Mouse (Mus musculus) liver, adult 2 months (tissue): Measurements from ENCODE around the gene Calr3. TPM values are rescaled to one million over a fixed set of nuclear protein-coding genes. Genes with fewer than 3 reads are reported as not detected.

Experiments
- DNase-seq: peaks from one replicate; pipeline ENCODE4 v3.0.0-alpha.2; 2011; ENCODE audit warnings: low read depth, low spot score; ENCODE audit errors: extremely low read depth
- H3K27ac ChIP-seq: fragments of 200-500 bp; replicated peaks from 2 replicates; pipeline ENCODE4 v1.5.1; 2012; ENCODE audit warnings: low read depth, mild to moderate bottlenecking, control low read depth, inconsistent platforms, low read length; ENCODE audit not compliant: insufficient read depth
- H3K27me3 ChIP-seq: fragments of 200-500 bp; 2 replicates; pipeline ENCODE4 v1.6.1; 2012; ENCODE audit warnings: mild to moderate bottlenecking, moderate library complexity, low read length, inconsistent platforms; ENCODE audit not compliant: control insufficient read depth, insufficient read depth
- H3K36me3 ChIP-seq: fragments of 200-500 bp; 2 replicates; pipeline ENCODE4 v1.6.1; 2012; ENCODE audit warnings: low read length, inconsistent platforms; ENCODE audit not compliant: control insufficient read depth, insufficient read depth
- H3K4me1 ChIP-seq: fragments of 200-500 bp; 2 replicates; pipeline ENCODE4 v1.6.1; 2011; ENCODE audit warnings: low read length; ENCODE audit not compliant: control insufficient read depth, insufficient read depth
- H3K4me3 ChIP-seq: fragments of 200-500 bp; 2 replicates; pipeline ENCODE4 v1.5.1; 2011; ENCODE audit warnings: low read depth, mild to moderate bottlenecking, control low read depth, low read length, moderate library complexity; ENCODE audit not compliant: insufficient read depth
- H3K79me2 ChIP-seq: fragments of 200-500 bp; 2 replicates; pipeline ENCODE4 v1.6.1; 2012; ENCODE audit warnings: inconsistent platforms, mild to moderate bottlenecking, low read length, moderate library complexity; ENCODE audit not compliant: control insufficient read depth, insufficient read depth
- H3K9ac ChIP-seq: fragments of 200-500 bp; 2 replicates; pipeline ENCODE4 v1.6.1; 2012; ENCODE audit warnings: low read depth, mild to moderate bottlenecking, control low read depth, inconsistent platforms, low read length
- CTCF ChIP-seq: fragments of 200-500 bp; IDR thresholded peaks from 2 replicates; pipeline ENCODE4 v1.5.1; 2011; ENCODE audit warnings: low read depth, low read length, control low read depth
- POLR2A ChIP-seq: fragments of 200-500 bp; IDR thresholded peaks from 2 replicates; pipeline ENCODE4 v1.6.1; 2011; ENCODE audit warnings: low read length, control low read depth; ENCODE audit not compliant: insufficient read depth; ENCODE audit errors: extremely low read depth
- WGBS: fragments of 180-500 bp; shearing (Covaris S2); methylation state at CpG from one replicate; pipeline ENCODE4 v1.1.7; 2018; 5-methylcytosine and 5-hydroxymethylcytosine counted together
- polyA plus RNA-seq: library from polyadenylated mRNA; depleted of rRNA; stranded (reverse); fragments of >200 nt; gene quantifications from 2 replicates; pipeline ENCODE4 v1.2.3, GENCODE M21; 2012
- total RNA-seq: library from RNA; depleted of rRNA; stranded (reverse); fragments of >200 nt; gene quantifications from 2 replicates; pipeline ENCODE4 v1.2.3, GENCODE M21; 2014

Calr3 gene
- total and polyA plus RNA-seq, 2 experiments = 0.54 to 3.1 TPM

DNA sequence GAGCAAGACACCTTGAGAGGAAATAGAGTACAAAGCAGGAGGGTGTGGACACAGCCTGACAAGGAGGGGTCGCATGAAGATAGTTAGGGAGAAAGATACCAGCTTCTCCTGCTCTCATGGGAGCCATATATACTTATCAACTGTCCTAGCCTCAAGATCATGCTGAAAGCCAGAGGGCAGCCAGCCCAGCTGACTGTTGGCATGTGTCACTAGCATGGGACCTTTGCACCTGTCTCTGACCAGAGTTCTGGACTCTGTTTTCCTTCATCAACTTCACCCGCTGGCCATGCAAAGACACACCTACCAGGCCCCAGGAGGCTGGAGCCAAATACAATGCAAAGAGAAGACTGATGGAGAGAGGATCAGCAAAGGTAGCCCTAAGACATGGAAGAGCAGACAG, 25.6 kb upstream of the Calr3 start:
- TF ChIP-seq POLR2A = no peak
- TF ChIP-seq CTCF = no peak
- peaks cover 15% of the 10 kb centered on the region for H3K4me1 ChIP-seq
- H3K27ac ChIP-seq = peak overlapping the region; percentile 37
- no peak overlapping the region for H3K9ac ChIP-seq
- DNase-seq = peak; percentile 92
- no peak overlapping the region for H3K4me3 ChIP-seq
- H3K27me3 ChIP-seq = no peaks in the 10 kb centered on the region
- peaks cover 28% of the 10 kb centered on the region for H3K36me3 ChIP-seq
- WGBS = 46% methylated on average over 2 of the region's 2 CpGs
- H3K79me2 ChIP-seq = no peaks in the 10 kb centered on the region

DNA sequence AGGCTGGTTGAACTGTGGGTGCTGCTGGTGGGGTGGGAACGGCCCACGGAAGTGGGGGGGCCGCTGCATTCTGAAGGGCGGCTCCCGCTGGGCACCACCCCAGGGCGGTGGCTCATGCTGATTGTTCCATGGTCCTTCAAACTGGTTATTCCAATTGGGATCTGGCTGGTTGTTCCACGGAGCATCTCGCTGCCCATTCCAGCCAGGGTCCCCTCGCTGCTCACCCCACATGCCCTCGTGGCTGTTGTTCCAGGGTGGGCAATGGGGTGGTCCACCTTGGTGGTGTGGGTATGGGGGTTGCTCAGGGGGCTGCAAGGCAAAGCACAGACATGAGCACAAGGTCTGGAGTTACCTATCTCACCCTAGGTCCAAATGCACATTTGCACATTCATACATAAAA, 20.5 kb upstream of the Calr3 start:
- TF ChIP-seq POLR2A = no peak
- no peak for TF ChIP-seq CTCF
- DNase-seq = no peak
- H3K9ac ChIP-seq = no peak overlapping the region
- no peaks in the 10 kb centered on the region for H3K27me3 ChIP-seq
- H3K27ac ChIP-seq = no peak overlapping the region
- peaks cover 37% of the 10 kb centered on the region for H3K36me3 ChIP-seq
- no peak overlapping the region for H3K4me3 ChIP-seq
- peaks cover 6% of the 10 kb centered on the region for H3K4me1 ChIP-seq
- 97% methylated on average over 10 of the region's 10 CpGs for WGBS
- no peaks in the 10 kb centered on the region for H3K79me2 ChIP-seq

DNA sequence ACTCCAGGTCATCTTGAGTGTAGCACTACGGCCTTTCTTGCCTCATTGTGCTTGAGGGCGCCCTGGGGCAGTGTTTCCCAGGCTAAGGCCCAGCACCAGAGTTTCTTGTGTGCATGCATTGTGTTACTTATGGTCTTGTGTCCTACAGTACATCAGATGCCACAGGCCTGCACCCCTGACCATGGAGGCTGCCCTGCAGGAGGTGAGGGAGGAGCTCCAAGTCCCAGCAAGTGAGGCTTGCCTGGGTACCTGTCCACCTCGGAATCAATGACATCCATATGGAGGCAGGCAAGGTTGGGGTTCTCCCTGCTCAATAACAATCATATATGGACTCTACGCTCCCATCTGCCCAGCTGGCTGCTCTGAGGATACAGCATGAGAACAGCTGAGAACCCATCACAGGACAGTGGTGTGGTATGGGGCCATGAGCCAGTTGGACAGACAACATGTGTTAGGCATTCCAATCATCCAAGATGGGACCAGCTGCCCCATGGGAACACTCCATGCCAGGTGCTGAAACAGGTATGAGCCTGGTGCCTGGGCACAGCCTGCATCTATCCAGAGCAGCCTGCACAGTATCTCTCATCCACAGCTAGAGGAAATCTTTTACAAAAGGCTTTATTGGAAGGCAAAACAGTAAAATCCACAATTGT, 16.3 kb upstream of the Calr3 start:
- no peak overlapping the region for H3K9ac ChIP-seq
- no peaks in the 10 kb centered on the region for H3K4me1 ChIP-seq
- no peak for TF ChIP-seq POLR2A
- no peak for TF ChIP-seq CTCF
- no peaks in the 10 kb centered on the region for H3K27me3 ChIP-seq
- WGBS = 91% methylated on average over 4 of the region's 4 CpGs
- H3K79me2 ChIP-seq = no peaks in the 10 kb centered on the region
- peaks cover 14% of the 10 kb centered on the region; the same call in 1 of the 2 replicates for H3K36me3 ChIP-seq
- no peak overlapping the region for H3K4me3 ChIP-seq
- no peak for DNase-seq
- no peak overlapping the region for H3K27ac ChIP-seq

DNA sequence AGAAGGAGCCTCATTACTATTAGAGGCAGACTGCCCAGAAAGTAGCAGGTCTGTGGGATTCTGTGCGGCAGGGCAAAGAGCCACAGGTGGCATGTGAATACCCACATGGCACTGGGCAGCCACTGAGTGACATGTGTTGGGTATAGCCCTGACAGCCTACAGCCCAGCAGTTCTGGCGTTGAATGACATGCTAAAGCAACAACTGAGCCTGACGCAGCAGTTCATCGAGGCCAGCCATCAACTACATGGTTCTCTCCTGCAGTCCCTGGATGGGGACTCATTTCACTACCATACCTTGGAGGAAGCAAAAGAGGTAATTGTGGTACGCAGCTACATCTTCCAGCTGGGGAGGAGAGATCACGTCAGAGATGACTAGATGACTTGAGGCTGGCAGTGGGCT, 14.8 kb upstream of the Calr3 start:
- 90% methylated on average over 6 of the region's 6 CpGs for WGBS
- Histone ChIP-seq H3K27me3 (no peaks in the 10 kb centered on the region), H3K4me1 (no peaks in the 10 kb centered on the region), H3K36me3 (peaks cover 17% of the 10 kb centered on the region; the same call in 1 of the 2 replicates), H3K4me3 (no peak overlapping the region), H3K27ac (no peak overlapping the region), H3K9ac (no peak overlapping the region), H3K79me2 (no peaks in the 10 kb centered on the region)
- no peak for DNase-seq
- no peak for TF ChIP-seq POLR2A
- TF ChIP-seq CTCF = no peak

DNA sequence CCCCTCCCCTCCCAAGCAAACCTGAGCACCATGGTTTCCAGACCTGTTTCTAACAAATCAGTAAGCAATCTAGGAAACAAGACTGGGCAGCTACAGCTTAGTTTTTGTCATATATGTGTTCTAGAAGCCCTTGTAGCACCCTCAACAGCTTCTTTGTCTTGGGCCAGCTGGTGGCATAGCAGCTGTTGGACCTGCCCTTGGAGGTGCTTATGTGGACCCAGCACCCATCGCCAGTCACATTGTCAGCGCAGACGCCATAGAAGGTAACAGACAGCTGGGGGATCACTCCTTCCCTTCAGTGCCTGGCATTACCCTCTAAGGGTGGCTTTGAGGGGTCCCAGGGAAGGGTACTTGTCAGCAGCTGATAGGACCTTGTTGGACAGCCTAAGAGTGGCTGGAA, 14.1 kb upstream of the Calr3 start:
- no peak for TF ChIP-seq POLR2A
- no peak for TF ChIP-seq CTCF
- H3K79me2 ChIP-seq = no peaks in the 10 kb centered on the region
- DNase-seq = no peak
- H3K4me3 ChIP-seq = no peak overlapping the region
- H3K27ac ChIP-seq = no peak overlapping the region
- H3K27me3 ChIP-seq = no peaks in the 10 kb centered on the region
- WGBS = 96% methylated on average over 3 of the region's 3 CpGs
- H3K4me1 ChIP-seq = no peaks in the 10 kb centered on the region
- peaks cover 18% of the 10 kb centered on the region; the same call in 1 of the 2 replicates for H3K36me3 ChIP-seq
- no peak overlapping the region for H3K9ac ChIP-seq

DNA sequence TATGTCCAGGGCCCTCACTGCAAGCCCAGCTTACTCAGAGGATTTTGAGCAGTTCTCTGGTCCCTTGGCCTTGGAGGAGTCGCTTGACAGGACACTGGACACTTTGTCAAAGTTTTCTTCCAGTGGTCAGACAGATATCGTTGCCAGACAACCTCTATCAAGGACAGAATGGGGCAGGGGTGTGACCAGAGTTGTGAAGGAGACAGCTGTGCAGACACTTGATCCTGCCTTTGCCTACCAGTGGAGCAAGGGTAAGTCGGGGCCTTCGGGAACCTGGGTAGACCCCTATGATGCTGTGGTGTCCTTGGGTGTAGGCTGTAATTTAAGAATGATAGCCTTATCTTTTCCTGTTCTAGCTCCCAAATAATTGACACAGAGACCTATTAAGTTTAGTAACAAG, 11.6 kb upstream of the Calr3 start:
- Histone ChIP-seq H3K79me2 (no peaks in the 10 kb centered on the region), H3K27me3 (no peaks in the 10 kb centered on the region), H3K9ac (no peak overlapping the region), H3K27ac (no peak overlapping the region), H3K4me3 (no peak overlapping the region), H3K4me1 (no peaks in the 10 kb centered on the region), H3K36me3 (peaks cover 13% of the 10 kb centered on the region; the same call in 1 of the 2 replicates)
- TF ChIP-seq CTCF (no peak), POLR2A (no peak)
- 90% methylated on average over 4 of the region's 4 CpGs for WGBS
- no peak for DNase-seq
